Mouse (Mus musculus): ENCODE results near the gene Pln.

Pln gene

DNA sequence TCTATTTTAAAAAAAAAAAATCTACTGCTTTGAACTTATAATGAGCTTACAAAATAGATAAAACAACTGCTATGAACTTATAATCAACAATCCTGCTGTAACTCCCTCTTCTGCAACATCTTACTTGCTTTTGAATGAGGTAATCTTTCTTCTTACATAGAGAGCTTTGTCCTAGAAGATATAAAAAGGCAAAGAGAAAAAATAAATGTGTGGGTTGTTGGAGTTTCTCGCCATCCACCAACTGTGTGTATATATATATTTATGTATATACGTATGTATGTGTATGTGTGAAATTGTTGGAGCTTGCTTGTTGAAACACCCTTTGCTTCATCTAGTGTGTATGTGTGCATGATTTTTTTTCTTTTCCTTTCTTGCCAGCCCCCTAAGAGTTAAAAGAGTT, 29.8 kb downstream of the Pln start:
- no peak for DNase-seq

GRCm38 (mm10) chr10:53373885-53374578, 36.6 kb downstream of the Pln start:
- no peak for DNase-seq

- DNase-seq: no peak
Measured at GRCm38 (mm10) chr10:53377096-53377495, 39.6 kb downstream of the Pln start.

GRCm38 (mm10) chr10:53378296-53378695, 40.8 kb downstream of the Pln start:
- DNase-seq: no peak

DNA sequence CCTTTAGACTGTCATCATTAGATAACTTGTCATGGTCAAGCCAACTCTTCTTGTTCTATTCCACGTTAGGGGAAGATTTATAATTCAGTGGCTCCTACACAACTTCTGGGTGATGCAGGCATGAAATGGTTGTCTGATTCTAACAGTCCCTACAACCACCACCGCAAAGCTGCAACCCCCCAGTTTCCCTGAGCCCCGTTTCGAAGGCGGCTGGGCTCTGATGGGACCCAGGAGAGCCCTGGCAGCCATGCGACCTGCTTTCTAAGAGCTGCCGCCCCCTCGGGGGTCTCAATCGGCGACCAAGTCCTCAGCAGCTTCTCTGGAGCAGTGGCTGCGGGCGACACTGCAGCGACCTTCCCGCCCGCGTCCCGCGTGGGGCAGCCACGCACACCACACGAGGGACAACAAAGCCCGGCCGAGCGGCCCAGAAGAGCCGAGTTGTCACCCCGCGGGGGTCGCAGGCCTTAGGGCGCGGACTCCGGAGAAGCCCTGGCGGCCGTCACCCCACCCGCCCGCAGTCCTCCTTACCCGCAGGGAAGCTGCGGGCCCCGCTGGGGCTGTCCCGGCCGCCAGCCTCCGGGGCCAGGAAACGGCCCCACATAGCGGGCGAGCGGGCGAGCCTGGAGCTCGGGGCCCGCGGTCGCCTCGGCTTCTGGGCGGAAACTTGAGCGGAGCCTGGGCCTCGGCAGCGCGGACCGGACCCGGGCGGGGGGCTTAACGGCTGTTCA, 41.7 kb downstream of the Pln start:
- DNase-seq: peak; percentile 22

- peak; percentile 92 for DNase-seq
Measured at GRCm38 (mm10) chr10:53379709-53380106, 42.2 kb downstream of the Pln start, which contains the start of gene Cep85l. Gene Cep85l (minus strand): TSS chr10:53379947.

GRCm38 (mm10) chr10:53382696-53383365, 45.4 kb downstream of the Pln start:
- no peak for DNase-seq

DNA sequence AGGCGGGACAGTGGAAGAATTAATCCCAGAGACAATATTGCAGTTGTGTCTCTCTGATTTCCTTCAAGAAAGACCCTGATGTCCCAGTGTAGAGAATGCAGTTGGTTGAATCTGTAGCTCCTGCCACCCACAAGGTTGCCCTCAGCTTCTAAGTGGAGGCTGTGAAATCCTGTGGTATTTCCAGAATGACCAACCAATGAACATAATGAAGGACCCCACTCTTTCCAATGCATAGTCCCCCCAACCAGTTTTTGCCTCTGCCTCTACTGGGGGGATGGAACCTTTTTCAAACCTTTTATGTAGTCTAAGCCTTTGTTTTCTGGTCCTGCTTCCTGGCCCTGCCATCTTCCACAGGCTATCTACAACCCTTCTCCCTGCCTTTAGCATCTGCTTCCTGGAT, 47.4 kb downstream of the Pln start:
- DNase-seq: no peak

GRCm38 (mm10) chr10:53385438-53385837, 48.0 kb downstream of the Pln start:
- DNase-seq: no peak

DNA sequence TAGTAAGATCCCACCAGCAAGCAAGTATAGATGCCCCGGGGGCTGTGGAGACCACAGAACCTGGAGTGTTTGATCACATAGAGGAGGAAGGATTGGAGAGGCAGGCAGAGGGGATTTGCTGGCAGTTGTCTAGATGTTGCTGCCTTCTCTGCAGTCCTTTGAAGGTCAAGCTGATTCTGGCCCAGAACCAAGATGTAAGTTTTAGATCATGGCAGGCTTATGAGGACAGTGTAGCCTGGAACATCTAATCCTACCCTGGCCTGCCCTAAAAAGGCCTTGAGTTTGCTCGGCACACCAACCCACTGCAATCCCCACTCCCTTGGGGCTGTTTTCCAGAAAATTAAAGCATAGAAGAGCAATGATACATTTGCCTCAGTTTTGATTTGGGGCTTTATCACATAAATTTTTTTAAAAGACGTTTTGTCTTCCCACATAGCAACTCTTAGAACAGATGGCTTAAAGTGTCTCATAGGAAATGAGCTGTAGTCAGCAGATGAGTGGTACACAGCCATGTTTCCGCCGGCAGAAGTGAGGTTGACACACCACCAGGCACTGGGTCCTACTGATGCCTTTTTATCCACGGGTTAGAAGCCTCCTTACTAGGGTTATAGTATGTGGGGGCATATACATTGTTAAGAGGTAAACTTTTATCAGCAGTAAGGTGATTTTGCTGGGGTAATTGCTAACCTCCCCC, 50.9 kb downstream of the Pln start:
- DNase-seq: no peak

- peak; percentile 18 for DNase-seq
Measured at GRCm38 (mm10) chr10:53394923-53395629, 57.6 kb downstream of the Pln start.
